Mouse (Mus musculus) MEL-GATA-1-ER (cell line): ENCODE measurements around the gene Zfhx2.

Experiments used
- DNase-seq: peaks from one replicate; pipeline ENCODE4 v3.0.0-alpha.2; 2012; ENCODE audit warnings: low read depth; ENCODE audit errors: extremely low read depth

Zfhx2 gene

DNA sequence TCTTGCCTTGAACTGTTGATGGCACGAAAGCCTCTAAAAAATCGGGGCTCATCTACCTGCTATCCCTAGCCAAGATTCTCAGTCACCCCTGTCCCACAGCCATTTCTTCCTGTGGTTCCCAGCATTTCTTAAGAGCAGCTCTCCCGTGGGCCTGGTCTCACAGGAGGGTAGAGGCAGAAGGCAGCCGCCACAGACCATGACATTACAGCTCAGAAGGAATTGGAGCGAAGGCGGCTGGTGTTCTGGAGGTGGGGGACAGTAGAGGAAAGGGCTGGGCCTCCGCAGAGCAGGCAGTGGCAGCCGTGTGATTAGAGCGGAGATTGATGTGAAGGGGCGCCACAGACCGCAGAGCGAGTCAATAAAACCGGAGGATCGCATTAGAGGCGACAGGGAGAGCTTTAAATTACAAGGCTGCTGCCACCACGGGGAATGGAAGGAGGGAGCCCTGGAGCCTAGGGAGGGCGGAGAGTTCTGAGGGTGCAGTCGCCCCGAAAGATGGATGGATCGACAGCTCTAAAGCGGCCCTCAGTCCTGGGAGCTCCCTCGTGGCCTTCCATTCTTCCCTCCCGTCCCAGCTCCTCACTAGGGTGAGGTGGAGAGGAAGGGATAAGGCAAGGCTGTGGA is 13.6 kb downstream of the Zfhx2 start:
- DNase-seq: no peak

DNA sequence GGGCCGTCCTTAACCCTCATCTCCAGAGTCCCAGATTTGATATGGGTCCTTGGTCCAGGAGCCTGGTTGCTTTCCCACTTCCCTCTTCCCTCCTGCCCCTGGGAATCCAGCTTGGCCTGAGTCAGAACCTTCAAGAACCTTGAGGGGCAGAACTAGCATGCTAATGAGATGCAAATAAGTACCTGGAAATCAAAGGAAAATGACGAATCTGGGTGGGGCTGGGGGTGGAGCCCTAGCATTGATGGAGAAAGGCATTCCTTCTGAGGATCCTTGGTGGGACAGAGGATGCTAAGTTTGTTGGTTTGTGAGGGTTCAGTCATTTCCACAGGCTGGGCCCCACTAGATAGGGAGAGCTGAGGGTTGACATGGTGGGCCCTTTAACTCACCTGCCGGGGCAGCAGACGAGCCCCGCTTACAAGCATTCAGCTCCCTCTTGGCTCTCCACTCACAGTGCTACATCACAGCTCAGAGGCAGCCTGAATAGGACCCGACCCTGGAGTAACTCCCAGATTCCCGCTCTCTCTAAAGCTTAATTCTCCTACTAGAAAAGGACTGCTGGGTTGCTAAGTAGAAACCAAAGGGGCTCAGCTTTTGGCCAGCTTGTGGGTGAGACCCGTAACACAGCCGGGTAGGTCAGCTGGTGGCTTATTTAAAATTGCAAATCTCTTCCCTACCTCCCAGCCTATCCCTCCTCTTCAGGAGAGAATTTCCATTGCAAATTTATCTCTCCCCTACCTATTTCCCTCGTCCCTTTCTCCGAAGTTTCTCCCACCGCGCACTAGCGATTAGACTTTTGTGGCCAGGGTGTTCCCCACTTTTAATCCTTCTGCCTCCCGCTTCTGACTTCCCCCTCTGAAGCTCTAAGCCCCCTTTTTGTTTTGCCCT is 14.4 kb downstream of the Zfhx2 start:
- DNase-seq: no peak

DNA sequence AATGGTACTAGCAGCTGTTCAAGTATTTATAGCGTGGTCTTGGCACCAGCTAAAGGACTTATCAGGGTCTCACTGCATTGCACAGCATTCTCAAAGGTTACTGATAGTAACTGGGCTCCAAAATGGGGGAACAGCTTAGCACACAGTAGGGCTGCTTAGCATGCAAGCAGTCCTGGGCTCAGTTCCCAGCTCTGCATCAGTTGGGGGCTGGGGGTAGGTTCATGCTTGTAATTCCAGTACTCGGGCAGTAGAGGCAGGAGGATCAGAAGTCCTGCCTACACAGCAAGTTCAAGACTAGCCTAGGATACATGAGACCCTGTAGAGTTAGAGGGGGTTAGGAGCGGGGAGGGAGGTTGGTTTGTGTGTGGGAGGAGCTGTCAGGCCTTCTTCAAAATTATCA is 15.2 kb downstream of the Zfhx2 start:
- no peak for DNase-seq

DNA sequence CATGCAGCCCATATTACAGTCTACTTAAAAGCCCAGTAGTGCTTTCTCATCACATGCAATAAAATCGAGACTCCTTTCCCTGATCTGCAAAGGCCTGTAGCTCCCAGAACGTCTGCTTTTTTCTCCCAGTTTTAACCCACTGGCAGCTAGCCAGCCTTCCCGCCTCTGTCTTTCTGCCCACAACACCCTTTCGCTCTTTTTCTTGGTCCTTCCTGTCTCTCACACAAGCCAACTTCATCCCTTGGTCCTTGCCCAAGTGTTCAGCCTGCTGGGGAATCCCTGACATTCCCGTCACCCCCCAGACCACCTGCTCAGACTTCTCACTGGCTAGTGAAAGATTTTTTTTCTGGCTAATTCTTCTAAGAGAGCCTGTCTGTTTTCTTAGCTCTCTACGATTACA is 15.9 kb downstream of the Zfhx2 start:
- DNase-seq: no peak

DNA sequence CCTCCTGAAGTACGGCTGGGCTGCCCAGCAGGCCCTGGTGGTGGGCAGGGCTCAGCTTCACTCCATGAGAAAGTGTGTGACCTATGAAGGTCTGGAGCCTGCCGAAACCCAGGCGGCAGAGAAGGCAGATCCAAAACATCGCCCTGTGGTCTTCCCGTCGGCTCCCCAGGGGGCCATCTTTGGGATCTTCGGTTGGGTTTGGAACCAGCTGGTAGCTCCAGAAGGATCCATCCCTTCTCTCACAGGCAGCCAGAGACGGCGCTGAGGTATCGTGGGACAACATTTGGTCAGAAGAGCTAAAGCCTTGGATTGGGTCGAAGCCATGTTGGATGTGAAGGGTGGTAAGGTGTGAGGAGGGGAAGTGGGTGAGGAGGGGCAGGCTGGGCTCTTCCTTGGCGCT is 17.7 kb downstream of the Zfhx2 start:
- no peak for DNase-seq

DNA sequence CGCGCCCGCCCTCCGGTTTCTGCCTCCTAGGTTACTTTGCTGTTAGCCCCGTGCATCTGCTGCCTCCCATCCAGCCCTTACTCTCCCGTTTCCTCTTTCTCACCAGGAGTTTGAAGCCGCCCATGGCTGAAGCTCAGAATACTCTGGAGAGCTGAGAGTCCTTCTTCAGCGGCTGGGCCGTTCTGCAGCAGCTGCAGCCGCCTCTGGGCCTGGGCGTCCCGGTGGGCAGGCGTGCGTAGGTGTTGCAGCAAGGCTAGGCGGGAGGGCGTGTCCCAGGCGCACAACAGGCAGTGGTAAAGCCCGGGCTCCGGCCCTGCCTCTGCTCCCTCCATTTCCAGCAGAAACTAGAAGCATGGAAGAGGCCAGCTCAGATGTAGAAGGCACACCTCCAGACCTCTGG is 20.4 kb downstream of the Zfhx2 start:
- no peak for DNase-seq

DNA sequence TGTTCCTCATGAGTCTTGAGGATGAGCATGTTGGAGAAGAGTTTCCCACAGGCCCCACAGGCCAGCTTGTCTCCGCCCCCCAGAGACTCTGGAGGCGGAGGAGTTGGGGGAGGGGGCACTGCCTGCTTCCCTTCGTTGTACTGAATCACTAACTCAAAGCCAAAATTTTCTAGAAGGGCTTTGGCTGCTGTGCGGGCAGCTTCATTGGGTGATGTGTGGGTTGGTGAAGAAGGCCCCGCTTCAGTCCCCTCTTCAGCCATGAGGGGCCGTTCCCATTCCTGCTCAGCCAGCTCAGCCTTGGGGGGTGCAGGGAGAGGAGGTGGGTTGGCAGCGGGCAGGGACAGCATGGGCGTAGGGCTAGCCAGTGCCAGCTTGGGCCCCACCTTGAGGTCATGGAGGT is 26.1 kb downstream of the Zfhx2 start:
- DNase-seq: no peak

DNA sequence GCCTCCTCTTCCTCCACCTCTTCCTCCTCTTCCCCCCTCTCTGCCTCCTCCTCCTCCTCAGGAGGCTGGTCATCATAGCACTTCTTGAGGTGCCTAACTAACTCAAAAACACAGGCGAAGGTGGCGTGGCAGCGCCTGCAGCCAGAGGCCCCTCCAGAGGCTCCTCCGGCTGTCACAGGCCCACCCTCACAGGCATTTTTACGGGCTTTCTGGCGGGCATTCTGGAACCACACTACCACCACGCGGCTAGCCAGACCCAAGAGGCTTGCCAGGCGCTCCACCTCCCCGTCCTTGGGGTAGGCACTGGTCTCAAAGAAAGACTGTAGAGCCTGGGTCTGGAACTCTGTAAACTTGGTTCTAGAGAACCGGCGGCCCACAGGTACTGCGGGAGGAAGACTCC is 26.7 kb downstream of the Zfhx2 start:
- DNase-seq: no peak

DNA sequence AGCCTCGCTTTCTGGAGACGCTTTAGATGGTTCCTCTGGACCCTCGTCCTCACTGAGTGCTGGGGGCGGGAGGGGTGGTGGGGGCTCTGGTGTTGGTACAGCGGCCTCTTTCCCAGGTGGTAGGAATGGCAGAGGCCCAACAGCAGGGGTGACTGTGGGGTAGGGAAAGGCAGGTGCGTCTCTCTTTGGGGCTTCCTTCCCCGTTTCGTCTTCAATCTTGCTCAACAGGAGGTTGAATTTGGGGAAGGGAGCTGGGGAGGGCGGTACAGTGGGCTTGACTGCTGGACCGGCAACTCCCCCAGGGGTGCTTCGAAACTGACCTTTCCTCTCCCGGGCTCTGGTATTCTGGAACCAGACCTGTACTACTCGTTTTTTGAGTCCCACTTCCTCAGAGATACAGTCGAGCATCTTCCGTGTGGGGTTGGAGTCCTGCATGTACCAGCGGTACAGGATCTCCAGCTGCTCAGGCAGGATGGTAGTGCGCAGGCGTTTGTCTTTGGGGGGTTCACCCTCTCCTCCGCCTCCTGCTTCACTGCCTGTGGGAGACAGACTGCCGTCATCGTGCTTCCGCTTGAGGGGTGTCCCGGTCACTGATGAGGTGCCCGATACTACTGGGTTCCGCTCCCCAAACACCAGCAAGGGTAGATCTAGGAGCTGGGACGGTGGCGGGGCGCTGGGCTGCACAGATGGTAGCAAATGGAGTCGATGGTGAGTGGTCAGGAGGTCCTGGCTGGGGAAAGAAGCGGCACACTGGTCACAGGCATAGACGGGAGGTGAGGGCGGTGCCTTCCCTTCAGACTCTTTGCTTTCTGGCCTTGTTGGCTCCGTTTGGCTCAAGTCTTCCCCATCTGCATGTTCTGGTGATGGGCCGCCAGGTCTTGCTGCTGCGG is 27.4 kb downstream of the Zfhx2 start:
- DNase-seq: no peak

DNA sequence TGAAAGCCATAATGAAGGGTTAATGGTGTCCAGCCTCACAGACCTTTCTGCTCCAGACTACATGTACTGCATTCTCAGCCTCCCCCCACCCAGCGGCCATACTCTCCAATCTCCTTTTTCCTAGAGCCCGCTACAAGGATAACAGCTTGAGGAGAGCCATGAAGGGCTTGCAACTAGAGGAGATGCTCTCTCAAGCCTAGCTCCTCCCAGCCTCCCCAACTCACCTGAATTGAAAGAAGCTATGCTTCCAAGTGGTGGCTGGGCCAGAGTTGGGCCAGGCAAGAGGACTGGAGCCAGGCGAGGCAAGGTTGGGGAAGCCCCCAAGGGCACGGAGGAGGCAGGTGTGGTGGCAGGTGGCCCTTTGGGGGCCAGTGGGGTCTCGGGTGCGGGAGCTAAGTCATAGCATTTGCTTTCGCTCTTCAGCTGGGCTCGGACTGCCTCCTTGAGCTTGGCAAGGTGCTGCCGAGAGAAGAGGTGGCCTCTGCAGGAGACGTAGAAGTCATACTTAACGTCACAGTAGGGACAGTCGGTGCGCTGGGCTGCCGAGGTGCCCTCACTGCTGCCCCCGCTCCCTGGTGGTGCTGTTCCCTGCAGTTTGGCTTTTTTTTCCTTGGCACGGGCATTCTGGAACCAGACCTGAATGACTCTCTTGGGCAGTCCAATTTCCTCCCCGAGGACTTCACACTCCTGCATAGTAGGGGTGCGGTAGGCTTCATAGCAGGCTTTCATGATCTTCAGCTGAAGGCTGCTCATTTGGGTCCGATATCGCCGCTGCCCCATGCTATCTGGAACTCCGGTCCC is 28.3 kb downstream of the Zfhx2 start:
- no peak for DNase-seq

DNA sequence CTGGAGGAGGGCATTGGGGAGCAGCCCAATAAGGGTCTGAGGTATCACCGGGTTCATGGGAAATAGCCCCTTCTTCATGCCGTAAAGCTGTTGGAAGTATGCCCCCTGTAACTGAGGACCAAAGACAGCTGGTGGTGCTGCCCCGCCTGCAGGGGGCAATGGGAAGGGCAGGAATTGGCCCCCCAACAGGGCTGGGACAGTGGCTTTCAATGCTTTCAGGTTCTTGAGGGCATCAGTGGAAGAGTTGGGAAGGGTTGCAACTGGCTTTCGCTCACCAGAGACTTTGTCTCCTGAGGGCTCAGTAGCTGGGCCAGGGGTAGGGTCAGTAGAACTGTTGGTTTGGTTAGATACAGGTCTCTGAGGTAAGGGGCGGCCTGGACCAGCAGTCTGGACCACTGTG is 29.0 kb downstream of the Zfhx2 start:
- DNase-seq: no peak

DNA sequence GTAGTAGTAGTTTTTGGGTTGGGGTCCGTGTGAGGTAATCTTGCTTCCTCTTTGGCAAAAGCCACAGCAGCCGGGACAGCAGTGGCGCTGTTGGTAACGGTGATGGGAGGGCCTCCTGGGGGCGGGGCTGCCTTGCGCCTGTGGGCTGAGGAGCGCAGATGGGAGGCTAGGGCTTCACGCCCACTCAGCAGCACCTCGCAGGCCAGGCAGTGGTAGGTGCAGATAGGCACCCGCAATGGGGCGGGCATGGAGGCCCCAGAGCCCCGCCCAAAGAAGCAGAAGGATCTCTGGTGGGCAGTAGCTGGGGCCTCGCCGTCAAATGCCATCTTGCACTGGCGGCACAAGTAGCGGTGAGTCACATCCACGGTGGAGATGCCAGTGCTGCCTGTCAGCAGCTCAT is 29.5 kb downstream of the Zfhx2 start:
- DNase-seq: peak; percentile 72

DNA sequence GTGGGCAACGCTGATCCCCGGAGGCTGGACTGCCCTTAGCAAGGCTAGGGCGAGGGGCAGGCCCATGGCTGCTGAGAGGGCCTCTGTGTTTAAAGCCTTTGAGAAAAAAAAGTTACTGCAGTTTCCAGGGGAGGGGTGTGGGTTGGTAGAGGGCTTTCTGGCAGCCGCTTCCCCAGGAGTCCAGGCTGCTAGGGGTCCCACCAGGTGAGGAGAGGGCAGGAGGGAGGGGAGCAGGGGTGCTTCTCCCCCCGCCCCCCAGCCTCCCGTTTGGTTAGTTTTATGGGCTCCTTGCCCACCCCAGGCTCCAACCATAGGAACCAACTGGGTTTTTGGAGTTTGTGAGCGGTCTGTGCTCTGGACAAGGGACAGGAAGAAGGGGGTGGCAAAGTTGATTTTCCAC is 30.3 kb downstream of the Zfhx2 start:
- no peak for DNase-seq

DNA sequence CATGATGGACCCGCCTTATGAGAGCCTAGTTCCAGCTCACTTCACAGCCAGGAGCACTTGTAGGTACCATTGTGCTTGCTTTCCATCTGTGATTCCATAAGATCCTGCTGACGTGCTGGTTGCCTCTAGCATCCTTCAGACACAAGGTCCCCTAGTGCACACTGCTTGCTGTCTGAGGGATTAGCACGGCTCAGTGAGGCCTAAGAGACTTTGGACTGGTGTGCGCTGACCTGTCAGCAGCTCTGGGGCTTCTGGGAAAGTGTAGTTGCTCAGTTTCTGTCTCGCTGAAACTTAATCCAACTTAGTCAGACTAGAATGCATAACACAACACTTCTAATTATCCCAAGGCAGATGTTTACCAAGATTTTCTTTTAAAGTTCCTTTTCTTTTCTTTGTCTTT is 32.2 kb downstream of the Zfhx2 start:
- no peak for DNase-seq

DNA sequence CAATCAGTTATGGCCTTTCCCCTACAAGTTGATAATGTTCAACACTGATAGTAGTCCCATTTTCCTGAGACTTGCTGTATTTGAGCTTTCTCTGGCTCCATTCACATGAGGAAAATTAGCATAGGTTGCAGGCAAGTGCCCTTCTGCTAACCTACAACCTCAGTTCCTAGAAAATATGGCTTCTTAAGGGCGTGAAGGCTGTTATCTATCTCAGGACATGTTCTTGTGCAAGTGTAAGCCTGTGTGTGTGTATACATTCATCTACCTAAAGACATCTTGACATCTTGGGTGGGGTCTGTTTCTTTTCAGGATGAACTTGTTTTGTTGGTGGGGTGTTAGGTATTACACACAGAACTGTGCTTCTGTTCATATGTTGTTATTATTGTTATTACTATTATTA is 33.1 kb downstream of the Zfhx2 start:
- DNase-seq: no peak

DNA sequence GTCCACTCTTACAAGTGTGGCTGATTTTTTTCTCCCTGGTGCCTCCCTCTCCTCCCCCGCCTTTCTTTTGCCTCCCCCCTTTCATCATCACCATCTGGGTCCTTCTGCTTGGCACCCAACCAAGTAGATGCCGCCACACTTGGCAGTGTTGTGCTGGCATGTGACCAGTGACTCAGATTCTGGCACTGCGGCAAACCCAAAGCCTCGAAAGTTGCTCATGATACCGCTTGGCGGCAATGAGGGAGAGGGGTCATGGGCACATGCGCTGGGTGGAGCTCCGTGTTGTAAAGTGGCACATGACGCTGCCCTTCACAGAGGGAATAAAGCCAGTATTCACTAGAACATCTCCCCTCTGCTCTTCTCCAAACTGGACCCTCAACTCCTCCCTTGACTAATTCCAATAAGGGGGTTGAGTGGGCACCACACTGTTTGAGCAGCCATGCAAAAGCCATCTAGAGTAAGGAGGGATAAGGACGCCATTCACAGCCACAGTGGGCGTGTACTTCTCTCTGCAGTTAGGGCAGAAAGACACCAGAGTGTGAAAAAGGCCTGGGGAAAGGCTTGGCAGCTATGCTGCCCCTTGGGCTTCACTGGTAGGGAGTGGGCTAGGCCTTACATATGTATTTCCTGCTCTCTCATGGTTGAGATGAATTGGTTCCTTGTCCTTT is 36.8 kb downstream of the Zfhx2 start:
- DNase-seq: no peak

DNA sequence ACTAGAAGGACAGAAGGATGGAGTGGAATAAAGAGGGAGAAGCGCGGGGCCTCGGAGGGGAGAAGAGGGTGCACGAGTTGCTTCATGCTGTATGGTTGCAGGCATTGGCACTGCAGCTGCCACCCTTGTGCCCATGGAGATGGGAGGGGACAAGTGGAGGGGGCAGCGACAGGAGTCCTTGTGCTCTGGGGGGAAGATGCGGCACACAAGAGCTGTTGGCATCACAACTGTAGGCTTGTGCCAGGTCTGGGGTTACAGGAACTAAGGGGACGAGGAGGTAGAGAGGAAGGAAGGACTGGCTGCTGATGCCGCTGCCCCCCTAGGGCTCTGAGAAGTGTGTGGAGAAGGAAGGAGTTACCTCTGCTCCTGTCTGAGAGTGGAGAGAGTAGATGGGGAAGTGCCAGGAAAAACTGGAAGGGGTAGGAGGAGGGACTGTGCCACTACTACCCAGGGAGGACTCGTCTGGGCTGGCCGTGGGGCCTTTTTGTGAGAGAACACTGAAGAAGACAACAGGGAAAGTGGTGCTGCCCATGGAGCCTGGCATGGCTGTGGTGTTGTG is 37.9 kb downstream of the Zfhx2 start:
- DNase-seq: no peak

DNA sequence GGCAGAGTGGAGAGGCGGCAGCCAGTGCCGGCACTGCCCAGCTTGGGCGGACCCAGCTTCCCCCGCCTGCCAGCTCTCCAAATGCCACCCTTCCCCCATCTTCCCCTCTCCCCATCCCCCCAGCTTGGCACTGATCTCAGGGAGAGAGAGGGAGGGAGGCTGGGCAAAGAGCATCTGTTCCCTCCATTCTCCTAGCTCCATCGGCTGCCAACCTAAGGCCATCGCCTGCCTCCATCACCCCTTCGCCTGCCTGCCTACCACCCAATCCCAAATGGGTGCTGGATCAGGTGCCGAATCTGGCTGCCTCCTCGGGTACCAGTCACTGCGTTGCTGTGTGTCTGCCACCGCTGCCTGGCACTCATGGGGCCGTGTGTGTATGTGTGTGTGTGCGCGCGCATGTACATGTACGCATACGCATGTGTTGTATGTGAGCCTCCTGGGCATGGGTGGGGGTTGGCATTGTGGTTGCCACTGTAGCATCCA is 38.4 kb downstream of the Zfhx2 start:
- DNase-seq: no peak

DNA sequence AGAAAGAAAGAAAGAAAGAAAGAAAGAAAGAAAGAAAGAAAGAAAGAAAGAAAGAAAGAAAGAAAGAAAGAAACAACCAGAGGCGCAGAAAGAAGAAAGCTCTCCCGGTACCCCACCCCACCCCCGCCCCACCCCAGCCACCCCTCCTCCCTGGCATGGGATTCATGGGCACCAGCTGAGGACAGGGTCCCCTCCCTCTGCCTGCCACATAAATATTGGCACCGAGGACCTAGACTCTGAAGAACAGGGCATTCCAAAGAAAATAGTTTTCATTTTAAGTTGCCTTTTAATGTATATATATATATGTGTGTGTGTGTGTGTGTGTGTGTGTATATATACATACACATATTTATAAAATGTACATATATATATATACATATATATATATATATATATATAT is 39.1 kb downstream of the Zfhx2 start:
- no peak for DNase-seq

DNA sequence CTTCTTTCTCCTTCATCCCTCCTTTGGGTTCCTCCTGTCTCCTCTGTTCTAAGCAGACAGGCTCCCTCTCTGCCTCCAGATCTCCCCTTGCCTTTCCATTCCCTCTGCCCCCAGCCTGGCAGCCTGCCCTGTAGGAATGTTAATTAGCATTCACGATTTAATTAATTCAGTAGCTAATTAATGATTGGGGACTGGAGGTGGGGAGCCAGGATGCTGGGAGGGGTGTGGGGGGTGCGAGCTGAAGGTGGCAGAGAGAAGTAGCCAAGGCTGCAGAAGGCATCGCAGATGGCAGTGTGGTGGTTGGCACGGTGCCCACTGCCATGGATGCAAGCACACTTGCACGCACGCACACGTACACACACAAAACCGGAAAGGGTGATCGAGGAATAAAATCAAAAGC is 39.6 kb downstream of the Zfhx2 start:
- DNase-seq: no peak
